Mouse (Mus musculus): ENCODE results near the gene Gm12185. TPM values are rescaled to one million over a fixed set of nuclear protein-coding genes. Genes with fewer than 3 reads are reported as not detected.
"Not testable (repeated sequence)": the region's sequence is repeated elsewhere in the genome, so short reads cannot be mapped to it uniquely, and the experiment has no call there.

The Gm12185 gene
- not detected in 2 replicates for polyA plus RNA-seq (2016; fragmentation: Nextera tagmentation; extraction: Ambion mirVana)

- WGBS, result 64% methylated on average over 4 of the region's 4 CpGs
- H3K36me3 ChIP-seq (replicated peaks); DNase-seq (ENCODE audit: low spot score): not testable (repeated sequence)
Measured at GRCm38 (mm10) chr11:48991740-48992520, at the start of gene Gm12185. Gm12185 (minus strand) TSS chr11:48992226.

DNA sequence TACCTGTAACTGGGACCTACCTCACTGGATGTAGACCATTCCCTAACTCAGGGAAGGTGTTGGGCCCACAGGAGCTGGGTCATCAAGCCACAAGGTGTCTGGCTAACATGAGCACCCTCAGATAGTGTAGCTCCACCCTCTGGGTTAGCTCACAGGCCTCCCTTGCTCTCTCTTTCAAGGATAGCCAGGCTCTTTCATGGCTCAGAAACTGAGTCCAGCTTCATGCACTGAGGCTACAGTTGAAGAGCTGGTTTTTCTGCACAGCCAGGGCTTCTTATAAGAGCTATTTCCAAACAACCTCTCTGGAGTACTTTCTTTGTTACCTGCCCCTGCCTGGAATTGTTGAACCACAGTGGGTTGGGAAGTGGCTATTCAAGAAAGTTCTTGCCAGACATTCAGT lies 20.0 kb upstream of the Gm12185 start:
- not testable (repeated sequence) for H3K9me3 ChIP-seq; H3K36me3 ChIP-seq (replicated peaks); H3K27ac ChIP-seq (replicated peaks); H3K4me1 ChIP-seq; H3K4me3 ChIP-seq; H3K27me3 ChIP-seq (replicated peaks; ENCODE audit: low read depth, poor library complexity, severe bottlenecking); DNase-seq (ENCODE audit: low spot score)

More at GRCm38 (mm10) chr11:48991740-48992520, at the start of gene Gm12185:
- H3K27ac ChIP-seq (replicated peaks); H3K27me3 ChIP-seq (replicated peaks; ENCODE audit: low read depth, poor library complexity, severe bottlenecking); H3K9me3 ChIP-seq; H3K4me1 ChIP-seq; H3K4me3 ChIP-seq: not testable (repeated sequence)

- WGBS, result 65% methylated on average over 1 of the region's 1 CpGs
Measured at GRCm38 (mm10) chr11:49006785-49007184, 14.8 kb upstream of the Gm12185 start.

DNA sequence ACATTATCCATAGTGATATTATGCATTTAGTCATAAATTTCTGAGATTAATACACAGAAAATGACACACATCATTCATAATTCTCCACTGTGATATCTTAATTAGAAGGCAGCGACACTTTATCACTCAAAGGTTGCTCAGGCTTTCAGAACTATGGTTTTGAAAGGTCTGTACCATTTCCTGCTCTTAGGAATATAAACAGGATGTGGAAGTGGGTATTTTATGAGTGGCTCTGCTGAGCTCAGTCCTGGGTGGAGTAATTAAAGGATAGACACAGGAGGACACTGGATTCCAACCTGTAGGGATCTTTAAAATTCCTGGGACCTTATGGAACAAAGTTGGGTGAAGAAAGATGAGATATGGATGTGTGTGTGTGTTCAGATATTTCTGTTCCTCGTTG lies 14.3 kb upstream of the Gm12185 start:
- H3K27ac ChIP-seq (replicated peaks), result not testable (repeated sequence)
- 80% methylated on average over 2 of the region's 2 CpGs for WGBS

More at GRCm38 (mm10) chr11:49006785-49007184, 14.8 kb upstream of the Gm12185 start:
- H3K4me3 ChIP-seq; H3K36me3 ChIP-seq (replicated peaks); DNase-seq (ENCODE audit: low spot score); H3K9me3 ChIP-seq; H3K4me1 ChIP-seq; H3K27ac ChIP-seq (replicated peaks); H3K27me3 ChIP-seq (replicated peaks; ENCODE audit: low read depth, poor library complexity, severe bottlenecking): not testable (repeated sequence)

GRCm38 (mm10) chr11:49000411-49000810 lies 8.4 kb upstream of the Gm12185 start:
- not testable (repeated sequence) for H3K27me3 ChIP-seq (replicated peaks; ENCODE audit: low read depth, poor library complexity, severe bottlenecking); H3K9me3 ChIP-seq; H3K36me3 ChIP-seq (replicated peaks); H3K27ac ChIP-seq (replicated peaks); H3K4me3 ChIP-seq; DNase-seq (ENCODE audit: low spot score); H3K4me1 ChIP-seq
- 67% methylated on average over 1 of the region's 1 CpGs for WGBS

More for the DNA sequence above, 14.3 kb upstream of the Gm12185 start:
- not testable (repeated sequence) for H3K4me1 ChIP-seq; H3K36me3 ChIP-seq (replicated peaks); H3K9me3 ChIP-seq; H3K4me3 ChIP-seq; DNase-seq (ENCODE audit: low spot score); H3K27me3 ChIP-seq (replicated peaks; ENCODE audit: low read depth, poor library complexity, severe bottlenecking)

- not testable (repeated sequence) for H3K36me3 ChIP-seq (replicated peaks); H3K4me1 ChIP-seq; DNase-seq (ENCODE audit: low spot score); H3K27me3 ChIP-seq (replicated peaks; ENCODE audit: low read depth, poor library complexity, severe bottlenecking); H3K4me3 ChIP-seq; H3K27ac ChIP-seq (replicated peaks); H3K9me3 ChIP-seq
- 36% methylated on average over 2 of the region's 2 CpGs for WGBS
Measured at GRCm38 (mm10) chr11:48994018-48994417, 2.0 kb upstream of the Gm12185 start, which contains the start of gene Tgtp1. Tgtp1 (minus strand) TSS chr11:48994172.

- H3K4me3 ChIP-seq; DNase-seq (ENCODE audit: low spot score); H3K27ac ChIP-seq (replicated peaks); H3K36me3 ChIP-seq (replicated peaks); H3K27me3 ChIP-seq (replicated peaks; ENCODE audit: low read depth, poor library complexity, severe bottlenecking); H3K4me1 ChIP-seq; H3K9me3 ChIP-seq: not testable (repeated sequence)
- WGBS, result 74% methylated on average over 10 of the region's 10 CpGs
Measured at GRCm38 (mm10) chr11:48993296-48993695, 1.3 kb upstream of the Gm12185 start.

- not testable (repeated sequence) for H3K4me3 ChIP-seq; H3K27ac ChIP-seq (replicated peaks); H3K4me1 ChIP-seq; H3K9me3 ChIP-seq; DNase-seq (ENCODE audit: low spot score); H3K27me3 ChIP-seq (replicated peaks; ENCODE audit: low read depth, poor library complexity, severe bottlenecking); H3K36me3 ChIP-seq (replicated peaks)
- 55% methylated on average over 2 of the region's 2 CpGs for WGBS
Measured at GRCm38 (mm10) chr11:48989981-48990380, 2.0 kb downstream of the Gm12185 start.

GRCm38 (mm10) chr11:48988219-48988618 lies 3.8 kb downstream of the Gm12185 start:
- H3K27ac ChIP-seq (replicated peaks); H3K27me3 ChIP-seq (replicated peaks; ENCODE audit: low read depth, poor library complexity, severe bottlenecking); H3K9me3 ChIP-seq; H3K4me3 ChIP-seq; H3K36me3 ChIP-seq (replicated peaks); DNase-seq (ENCODE audit: low spot score); H3K4me1 ChIP-seq: not testable (repeated sequence)
- WGBS, result 78% methylated on average over 2 of the region's 3 CpGs

DNA sequence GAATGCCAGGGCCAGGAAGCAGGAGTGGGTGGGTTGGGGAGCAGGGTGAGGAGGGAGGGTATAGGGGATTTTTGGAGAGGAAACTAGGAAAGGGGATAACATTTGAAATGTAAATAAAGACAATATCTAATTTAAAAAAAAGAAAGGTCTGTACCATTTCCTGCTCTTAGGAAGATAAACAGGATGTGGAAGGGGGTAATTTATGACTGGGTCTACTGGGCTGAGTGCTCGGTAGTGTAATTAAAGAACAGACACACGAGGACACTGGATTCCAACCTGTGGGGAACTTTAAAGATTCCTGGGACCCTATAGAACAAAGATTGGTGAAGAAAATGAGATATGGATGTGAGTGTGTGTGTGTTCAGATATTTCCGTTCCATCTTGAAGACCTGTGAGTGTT lies 9.2 kb downstream of the Gm12185 start:
- no CpG with 5 or more reads among the region's 3 CpGs for WGBS
- not testable (repeated sequence) for DNase-seq (ENCODE audit: low spot score); H3K27me3 ChIP-seq (replicated peaks; ENCODE audit: low read depth, poor library complexity, severe bottlenecking); H3K27ac ChIP-seq (replicated peaks); H3K36me3 ChIP-seq (replicated peaks); H3K4me3 ChIP-seq; H3K4me1 ChIP-seq; H3K9me3 ChIP-seq

DNA sequence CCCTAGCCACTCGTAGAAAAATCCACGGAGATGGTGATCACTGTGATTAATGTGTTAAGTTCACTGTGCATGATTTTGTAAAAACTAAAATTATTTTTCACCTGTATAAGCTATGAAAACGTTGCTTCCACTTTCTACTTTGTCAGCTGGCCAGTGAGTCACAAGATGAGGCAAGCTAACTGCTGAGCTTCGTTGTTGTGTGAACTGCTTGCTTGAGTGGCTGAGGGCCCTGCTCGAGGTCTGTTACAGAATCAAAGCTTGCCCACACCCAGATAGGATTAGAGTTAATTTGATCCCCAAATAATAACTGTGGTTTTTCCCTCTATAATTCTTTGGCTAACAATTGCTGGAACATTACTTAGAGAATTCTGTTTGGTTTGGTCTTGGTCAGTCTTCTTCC lies 12.0 kb downstream of the Gm12185 start:
- not testable (repeated sequence) for DNase-seq (ENCODE audit: low spot score); H3K27ac ChIP-seq (replicated peaks); H3K9me3 ChIP-seq; H3K36me3 ChIP-seq (replicated peaks); H3K27me3 ChIP-seq (replicated peaks; ENCODE audit: low read depth, poor library complexity, severe bottlenecking); H3K4me3 ChIP-seq; H3K4me1 ChIP-seq
- no CpG with 5 or more reads among the region's 5 CpGs for WGBS

- H3K4me1 ChIP-seq; H3K27ac ChIP-seq (replicated peaks); H3K36me3 ChIP-seq (replicated peaks); H3K9me3 ChIP-seq; H3K4me3 ChIP-seq; H3K27me3 ChIP-seq (replicated peaks; ENCODE audit: low read depth, poor library complexity, severe bottlenecking); DNase-seq (ENCODE audit: low spot score): not testable (repeated sequence)
- WGBS, result no CpG with 5 or more reads among the region's 3 CpGs
Measured at GRCm38 (mm10) chr11:48979251-48979650, 12.8 kb downstream of the Gm12185 start, which contains the start of gene 9930111J21Rik1. 9930111J21Rik1 (minus strand) TSS chr11:48979398.

DNA sequence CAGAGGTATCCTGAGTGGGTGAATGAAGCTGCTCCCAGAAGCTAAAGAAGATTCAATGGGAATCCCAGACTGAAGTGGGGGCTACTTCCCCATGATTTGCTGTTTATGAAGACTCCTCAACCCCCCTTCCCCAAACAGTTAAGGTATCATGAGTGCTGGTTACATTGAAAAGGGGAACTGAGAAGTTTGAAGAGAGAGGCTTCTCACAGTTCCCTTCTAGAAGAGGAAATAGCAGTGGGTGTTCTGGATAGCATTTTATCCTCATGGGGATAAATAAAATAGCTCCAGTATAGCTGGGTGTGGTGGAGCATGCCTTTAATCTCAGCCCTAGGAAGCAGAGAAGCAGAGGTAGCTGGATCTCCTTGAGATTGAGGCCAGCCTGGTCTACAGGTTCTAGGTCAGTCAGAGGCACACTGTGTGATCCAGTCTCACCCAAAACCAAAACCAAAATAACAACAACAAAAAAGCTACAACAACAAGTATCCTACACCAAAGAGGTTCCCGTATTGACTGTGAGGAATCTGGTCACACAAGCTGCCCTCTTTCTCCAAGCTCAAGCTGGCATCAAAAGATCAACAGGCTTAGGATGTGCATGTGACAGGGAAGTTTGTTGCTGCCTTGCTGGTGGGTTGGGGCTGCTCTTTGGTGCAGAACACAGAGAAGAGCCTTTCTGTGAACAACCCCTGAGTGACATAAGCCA lies 13.6 kb downstream of the Gm12185 start, which contains the start of gene Olfr56:
TSS of gene Olfr56 (plus strand) at position 650 of the 700 bp plus-strand sequence.
- H3K9me3 ChIP-seq; DNase-seq (ENCODE audit: low spot score); H3K4me1 ChIP-seq; H3K4me3 ChIP-seq; H3K27me3 ChIP-seq (replicated peaks; ENCODE audit: low read depth, poor library complexity, severe bottlenecking); H3K27ac ChIP-seq (replicated peaks); H3K36me3 ChIP-seq (replicated peaks): not testable (repeated sequence)
- no CpG with 5 or more reads among the region's 1 CpGs for WGBS
